Mouse (Mus musculus): ENCODE data around the gene Nsmce1.
A peak's percentile ranks its signal among the peaks of the same experiment; 100 is the strongest.
"Not testable (repeated sequence)": the region's sequence is repeated elsewhere in the genome, so short reads cannot be mapped to it uniquely, and the experiment has no call there.

The Nsmce1 gene

DNA sequence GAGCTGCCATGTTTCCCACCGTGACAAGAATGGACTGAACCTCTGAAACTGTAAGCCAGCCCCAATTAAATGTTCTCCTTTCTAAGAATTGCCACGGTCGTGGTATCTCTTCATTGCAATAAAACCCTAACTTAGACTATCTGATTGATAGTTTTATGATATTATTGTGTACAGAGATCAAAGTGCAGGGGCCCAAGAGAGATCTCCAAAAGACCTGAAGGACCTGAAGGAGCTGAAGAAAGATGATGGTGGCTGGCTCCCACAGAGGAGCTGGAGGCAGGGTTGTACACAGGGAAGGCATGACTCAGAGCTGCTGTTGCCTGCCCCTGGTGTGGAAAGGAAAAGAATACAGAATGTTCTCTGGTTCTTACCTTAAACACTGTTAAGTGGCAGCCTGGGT is 57.5 kb downstream of the Nsmce1 start:
- DNase-seq: no peak

DNA sequence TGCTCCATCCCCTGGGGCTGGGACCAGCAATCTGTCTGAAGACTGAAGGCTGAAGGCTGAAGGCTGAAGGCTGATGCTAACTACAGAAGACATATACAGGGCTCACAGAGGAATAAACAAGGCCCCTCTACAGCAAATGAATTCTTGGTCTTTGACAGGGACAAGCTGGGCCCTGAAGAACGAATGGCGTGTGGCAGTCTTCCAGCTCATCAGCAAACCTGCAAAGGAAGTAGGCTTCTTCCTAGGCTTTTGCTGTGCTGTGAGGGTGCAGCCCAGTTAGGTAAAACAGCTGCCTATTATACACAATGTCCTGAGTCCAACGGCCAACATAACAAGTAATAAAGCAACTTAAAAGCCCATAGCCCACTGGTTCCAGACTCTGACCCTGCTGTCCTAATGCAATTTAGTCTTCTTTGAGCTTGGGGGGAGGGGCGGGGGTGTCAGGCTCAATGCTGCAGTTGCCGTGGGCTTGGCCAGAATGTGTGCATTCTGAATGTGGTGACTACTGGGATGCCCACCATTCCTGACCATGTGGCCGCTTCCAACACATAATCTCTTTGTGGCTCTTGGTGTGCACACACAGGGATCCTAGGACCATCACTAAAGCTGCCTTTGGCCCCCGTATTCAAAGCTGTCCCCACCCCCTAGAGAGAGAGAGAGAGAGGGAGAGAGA is 61.1 kb downstream of the Nsmce1 start:
- DNase-seq: no peak

DNA sequence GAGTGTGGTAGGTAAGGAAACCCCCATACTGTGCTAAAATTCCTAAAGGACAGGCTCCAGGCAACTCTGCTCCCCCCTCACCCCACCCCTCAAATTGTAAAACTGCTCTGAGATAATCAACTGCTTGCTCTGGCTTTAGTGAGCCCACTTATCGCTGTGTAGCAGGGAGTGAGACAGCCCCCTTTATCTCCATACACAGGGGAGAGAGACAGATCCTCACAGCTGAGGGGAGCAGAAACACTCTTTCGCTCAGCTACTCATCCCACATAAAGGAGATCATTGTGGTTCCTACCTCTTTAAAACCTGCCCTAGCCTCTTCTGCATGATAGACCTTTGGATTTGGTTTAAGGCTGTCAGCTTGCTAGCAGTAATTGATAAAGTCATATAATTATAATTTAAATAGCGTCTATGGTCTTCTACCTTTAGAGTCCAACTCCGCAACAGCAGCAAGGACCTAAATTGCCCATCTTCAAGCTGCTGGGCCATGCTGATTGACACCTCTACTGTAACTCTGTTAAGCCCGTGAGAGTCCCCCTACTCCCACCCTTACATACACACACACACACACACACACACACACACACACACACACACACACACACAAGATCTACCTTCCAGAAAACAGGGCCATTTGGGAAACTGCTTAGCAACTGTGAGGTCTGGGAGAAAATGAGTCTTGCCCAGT is 62.4 kb downstream of the Nsmce1 start:
- not testable (repeated sequence) for DNase-seq

DNA sequence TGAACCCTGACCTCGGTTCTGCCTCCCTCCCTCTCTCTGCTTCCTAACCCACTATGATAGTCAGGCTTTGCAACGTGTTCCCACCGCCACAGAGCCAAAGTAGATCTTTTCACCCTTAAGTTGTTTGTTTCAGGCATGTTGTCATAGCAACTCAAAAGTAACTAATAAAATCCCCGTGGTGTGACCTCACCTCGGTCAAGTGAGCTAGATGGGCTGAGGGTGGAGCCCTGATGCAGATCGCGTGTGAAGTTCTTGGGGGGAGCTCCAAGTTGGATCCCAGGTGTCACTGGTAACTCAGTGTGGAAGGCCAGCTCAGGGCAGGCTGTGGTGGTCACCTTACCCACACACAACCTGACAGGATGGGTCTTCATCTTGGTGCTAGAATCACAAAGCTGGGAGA is 63.0 kb downstream of the Nsmce1 start:
- no peak for DNase-seq

DNA sequence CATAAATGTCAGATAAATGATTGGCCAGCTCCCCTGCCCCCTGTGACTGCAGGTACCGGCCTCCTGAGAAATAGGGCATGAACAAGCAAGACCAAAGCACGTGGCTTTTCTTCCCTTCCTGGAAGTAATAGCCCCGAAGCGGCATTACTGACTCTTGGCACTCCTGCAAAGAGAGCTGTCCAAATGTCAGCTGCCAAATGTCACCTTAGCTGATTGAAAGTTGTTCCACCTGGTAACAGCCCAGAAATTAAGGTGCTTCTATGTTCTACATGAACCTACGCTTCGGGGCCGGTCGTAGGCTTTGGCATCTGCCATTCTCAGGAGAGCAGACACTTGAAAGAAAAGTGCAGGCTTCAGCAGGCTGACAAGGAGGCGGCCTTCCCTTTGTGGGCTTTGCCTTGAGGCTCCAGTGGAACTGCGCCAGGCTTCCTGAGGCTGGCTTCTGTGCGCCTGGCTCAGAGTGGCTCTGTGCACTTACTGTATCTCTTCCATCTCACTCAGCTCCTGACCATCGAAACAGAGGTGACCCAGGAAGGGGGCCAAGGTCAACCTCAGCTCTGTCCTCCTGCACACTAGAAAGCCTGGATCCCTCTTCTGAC is 63.8 kb downstream of the Nsmce1 start:
- DNase-seq: peak; percentile 82 to 84

DNA sequence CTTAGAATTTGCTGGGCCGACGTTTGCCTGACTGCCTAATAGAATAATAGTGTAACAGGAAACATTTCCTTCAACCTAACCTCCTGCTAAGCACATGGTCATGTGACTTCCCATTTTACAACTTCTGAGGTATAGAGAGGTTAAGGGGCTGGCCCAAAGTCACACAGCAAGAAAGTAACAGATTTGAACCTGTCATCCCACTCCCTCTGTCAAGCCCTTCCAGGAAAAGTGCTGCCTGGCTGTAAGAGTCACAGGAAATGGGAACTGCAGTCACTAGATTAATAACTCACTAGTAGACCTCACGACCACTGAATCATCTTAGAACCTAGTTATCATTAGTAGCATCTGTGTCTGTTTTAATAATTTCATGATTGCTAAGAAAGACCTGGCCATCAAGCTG is 68.3 kb downstream of the Nsmce1 start:
- no peak for DNase-seq

DNA sequence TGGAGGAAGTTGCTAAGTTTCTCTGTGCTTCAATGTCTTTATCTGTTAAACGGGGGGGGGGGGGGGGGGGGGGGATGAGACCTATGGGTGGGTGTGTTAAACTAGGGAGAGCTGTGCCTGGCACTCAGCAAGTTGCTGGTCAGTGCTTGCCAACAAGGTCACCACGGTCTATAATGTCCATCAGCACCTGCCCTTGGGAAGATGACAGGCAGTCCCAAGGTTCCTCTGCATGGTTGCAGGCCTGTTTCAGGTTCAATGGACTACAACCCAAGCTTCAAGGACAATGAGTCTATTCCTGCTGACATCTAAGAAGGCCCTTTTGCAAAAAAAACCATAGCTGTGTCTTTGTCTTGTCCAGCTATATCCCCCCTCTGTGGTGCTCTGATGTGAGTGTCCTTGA is 69.5 kb downstream of the Nsmce1 start:
- DNase-seq: no peak

DNA sequence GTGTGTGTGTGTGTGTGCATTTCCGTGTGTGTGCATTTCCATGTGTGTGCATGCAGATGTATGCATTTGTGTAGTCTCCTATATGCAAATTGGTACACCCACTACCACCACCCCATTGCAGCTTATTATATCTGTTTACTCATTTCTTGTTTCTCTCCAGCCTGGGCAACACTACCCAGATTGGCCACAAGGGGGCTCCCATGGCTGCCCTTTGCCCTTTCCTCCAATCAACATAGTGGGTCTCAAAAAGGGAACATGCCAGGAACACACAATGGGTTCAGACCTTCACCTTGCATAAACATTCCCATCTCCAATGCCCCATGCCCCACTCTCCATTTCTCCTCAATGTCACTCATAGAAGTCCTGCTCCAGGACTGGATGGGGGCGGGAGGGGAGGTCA is 71.2 kb downstream of the Nsmce1 start:
- peak in 1 of 2 experiments; percentile 31 for DNase-seq

DNA sequence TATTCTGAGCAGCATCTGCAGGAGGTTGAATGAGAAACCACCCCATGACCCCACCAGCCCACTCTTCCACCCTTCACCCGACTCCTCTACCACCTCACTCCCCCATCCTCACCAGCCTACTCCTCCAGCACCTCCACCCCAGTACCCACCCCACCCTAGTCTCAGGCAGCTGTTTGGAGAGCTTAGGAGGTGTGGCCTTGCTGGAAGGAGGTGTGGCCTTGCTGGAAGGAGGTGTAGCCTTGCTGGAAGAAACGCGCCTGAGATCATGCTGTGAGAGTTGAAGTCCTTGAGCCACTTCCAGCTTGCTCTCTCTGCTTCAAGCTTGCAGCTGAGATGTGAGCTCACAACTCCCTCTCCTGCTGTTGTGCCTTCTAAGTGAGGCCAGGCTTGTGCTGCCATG is 73.0 kb downstream of the Nsmce1 start:
- DNase-seq: no peak
